Mouse (Mus musculus) G1E (cell line): ENCODE results near the gene Megf8.

ENCODE experiments used
- CTCF ChIP-seq: IDR thresholded peaks from 2 replicates; pipeline ENCODE4 v1.5.1; 2012; ENCODE audit warnings: low read depth, low read length, inconsistent platforms, mixed read lengths
- GATA1 ChIP-seq: IDR thresholded peaks from 2 replicates; pipeline ENCODE4 v1.6.1; 2012; ENCODE audit warnings: borderline replicate concordance, low read length, inconsistent platforms, mixed read lengths
- GATA2 ChIP-seq: IDR thresholded peaks from 2 replicates; pipeline ENCODE4 v1.6.1; 2012; ENCODE audit warnings: low read depth, low read length, inconsistent platforms, borderline replicate concordance
- POLR2AphosphoS5 ChIP-seq: IDR thresholded peaks from 2 replicates; pipeline ENCODE4 v1.6.1; 2012; ENCODE audit warnings: low read depth, low read length, inconsistent platforms; ENCODE audit not compliant: insufficient replicate concordance
- TAL1 ChIP-seq: conservative IDR thresholded peaks from 2 replicates; pipeline ENCODE4 v1.6.1; 2012; ENCODE audit warnings: low read depth, low read length, inconsistent platforms, mixed read lengths

GRCm38 (mm10) chr7:25288721-25289120 lies 28.2 kb upstream of the Megf8 start:
- TF ChIP-seq TAL1 (no peak), CTCF (no peak), POLR2AphosphoS5 (no peak), GATA1 (no peak), GATA2 (no peak)
